Mouse (Mus musculus) G1E-ER4 (cell line): ENCODE results near the gene Pde11a. TPM values are rescaled to one million over a fixed set of nuclear protein-coding genes. Genes with fewer than 3 reads are reported as not detected.

Experiments
- GATA1 ChIP-seq: IDR thresholded peaks from one replicate; pipeline ENCODE4 v1.8.0; 2012; ENCODE audit warnings: low read length, inconsistent platforms
- polyA plus RNA-seq: library from polyadenylated mRNA; stranded (reverse); fragments of >175 nt; gene quantifications from 2 replicates; pipeline ENCODE4 v1.2.3, GENCODE M21; 2012

Gene Pde11a
- 0.05 TPM in 1 of 2 replicates, not detected in the other for polyA plus RNA-seq

GRCm38 (mm10) chr2:76338215-76339156 is at the start of gene Pde11a:
Gene Pde11a, minus strand, starts transcription at chr2:76338774.
- TF ChIP-seq GATA1 = no peak

- no peak for TF ChIP-seq GATA1
These were observed 48.0 kb upstream of the Pde11a start for GRCm38 (mm10) chr2:76386531-76386930.

- TF ChIP-seq GATA1 = no peak
These were observed 40.1 kb upstream of the Pde11a start for GRCm38 (mm10) chr2:76378646-76379045.

- TF ChIP-seq GATA1 = no peak
These were observed 36.1 kb upstream of the Pde11a start for GRCm38 (mm10) chr2:76374544-76375206.

- TF ChIP-seq GATA1 = peak; percentile 41
These were observed 33.7 kb upstream of the Pde11a start for GRCm38 (mm10) chr2:76372244-76372643.

- TF ChIP-seq GATA1 = no peak
These were observed 32.0 kb upstream of the Pde11a start for GRCm38 (mm10) chr2:76370656-76370922.

- no peak for TF ChIP-seq GATA1
These were observed 31.5 kb upstream of the Pde11a start, which contains the start of gene Rbm45 for GRCm38 (mm10) chr2:76369821-76370655. Gene Rbm45, plus strand, starts transcription at chr2:76369984.

- no peak for TF ChIP-seq GATA1
These were observed 30.5 kb upstream of the Pde11a start for GRCm38 (mm10) chr2:76368861-76369660.

GRCm38 (mm10) chr2:76367188-76367922 is 28.8 kb upstream of the Pde11a start:
- no peak for TF ChIP-seq GATA1

- no peak for TF ChIP-seq GATA1
These were observed 27.2 kb upstream of the Pde11a start for GRCm38 (mm10) chr2:76365811-76366210.

GRCm38 (mm10) chr2:76362111-76362510 is 23.5 kb upstream of the Pde11a start:
- no peak for TF ChIP-seq GATA1

GRCm38 (mm10) chr2:76360226-76360625 is 21.7 kb upstream of the Pde11a start, which contains the start of gene Cyct:
Gene Cyct, minus strand, starts transcription at chr2:76360450.
- no peak for TF ChIP-seq GATA1

GRCm38 (mm10) chr2:76347839-76348238 is 9.3 kb upstream of the Pde11a start:
- TF ChIP-seq GATA1 = no peak

- TF ChIP-seq GATA1 = no peak
These were observed 3.6 kb upstream of the Pde11a start for GRCm38 (mm10) chr2:76342146-76342545.
